Mouse (Mus musculus) induced T-regulatory cell, adult 2 months (primary cell): ENCODE measurements at regions not wholly inside any gene's neighbourhood (a gene's known extent, or its start where the extent isn't known, plus 50 kb on each side); places are given as distances from the start of the nearest gene placed in this dataset.

Experiments
- DNase-seq: peaks from one replicate; pipeline ENCODE4 v3.0.0-alpha.2; 2012; ENCODE audit warnings: low read depth

- DNase-seq: no peak
These were observed 186.5 kb upstream of the Pik3r1 start for GRCm38 (mm10) chr13:101954521-101954920.

GRCm38 (mm10) chr13:101955806-101956418 is 187.9 kb upstream of the Pik3r1 start:
- no peak for DNase-seq

GRCm38 (mm10) chr13:101957782-101958181 is 189.8 kb upstream of the Pik3r1 start:
- DNase-seq: no peak

- DNase-seq: no peak
These were observed 197.5 kb upstream of the Pik3r1 start for GRCm38 (mm10) chr13:101965537-101965936.

- no peak for DNase-seq
These were observed 198.9 kb upstream of the Pik3r1 start for GRCm38 (mm10) chr13:101966799-101967397.

- no peak for DNase-seq
These were observed 199.4 kb upstream of the Pik3r1 start for GRCm38 (mm10) chr13:101967466-101967865.

GRCm38 (mm10) chr13:101976766-101977165 is 208.7 kb upstream of the Pik3r1 start:
- DNase-seq: no peak

- no peak for DNase-seq
These were observed 212.3 kb upstream of the Pik3r1 start for GRCm38 (mm10) chr13:101980171-101980835.

GRCm38 (mm10) chr13:101988637-101989413 is 220.8 kb upstream of the Pik3r1 start:
- no peak for DNase-seq

- no peak for DNase-seq
These were observed 223.7 kb upstream of the Pik3r1 start for GRCm38 (mm10) chr13:101991729-101992128.

- DNase-seq: no peak
These were observed 226.8 kb upstream of the Pik3r1 start for GRCm38 (mm10) chr13:101994779-101995178.

GRCm38 (mm10) chr13:101995529-101995928 is 227.5 kb upstream of the Pik3r1 start:
- DNase-seq: no peak

- DNase-seq: no peak
These were observed 228.1 kb upstream of the Pik3r1 start for GRCm38 (mm10) chr13:101996144-101996543.

GRCm38 (mm10) chr13:101997415-101997814 is 229.4 kb upstream of the Pik3r1 start:
- DNase-seq: no peak

- DNase-seq: no peak
These were observed 238.5 kb upstream of the Pik3r1 start for GRCm38 (mm10) chr13:102006565-102006964.

- no peak for DNase-seq
These were observed 243.9 kb upstream of the Pik3r1 start for GRCm38 (mm10) chr13:102011965-102012364.

GRCm38 (mm10) chr13:102014514-102014913 is 246.5 kb upstream of the Pik3r1 start:
- no peak for DNase-seq

- DNase-seq: no peak
These were observed 246.9 kb upstream of the Pik3r1 start for GRCm38 (mm10) chr13:102014958-102015357.

- DNase-seq: no peak
These were observed 248.5 kb upstream of the Pik3r1 start for GRCm38 (mm10) chr13:102016518-102016917.

GRCm38 (mm10) chr13:102022273-102022672 is 254.3 kb upstream of the Pik3r1 start:
- no peak for DNase-seq

- no peak for DNase-seq
These were observed 254.7 kb upstream of the Pik3r1 start for GRCm38 (mm10) chr13:102022757-102023156.

- no peak for DNase-seq
These were observed 255.6 kb upstream of the Pik3r1 start for GRCm38 (mm10) chr13:102023624-102024023.

- DNase-seq: no peak
These were observed 257.1 kb upstream of the Pik3r1 start for GRCm38 (mm10) chr13:102025138-102025537.
